Mouse (Mus musculus): ENCODE measurements around the gene Cuedc1. TPM values are rescaled to one million over a fixed set of nuclear protein-coding genes. Genes with fewer than 3 reads are reported as not detected.

The Cuedc1 gene
- total RNA-seq, 2 experiments from 2014 or later = 32.4 to 43.1 TPM

DNA sequence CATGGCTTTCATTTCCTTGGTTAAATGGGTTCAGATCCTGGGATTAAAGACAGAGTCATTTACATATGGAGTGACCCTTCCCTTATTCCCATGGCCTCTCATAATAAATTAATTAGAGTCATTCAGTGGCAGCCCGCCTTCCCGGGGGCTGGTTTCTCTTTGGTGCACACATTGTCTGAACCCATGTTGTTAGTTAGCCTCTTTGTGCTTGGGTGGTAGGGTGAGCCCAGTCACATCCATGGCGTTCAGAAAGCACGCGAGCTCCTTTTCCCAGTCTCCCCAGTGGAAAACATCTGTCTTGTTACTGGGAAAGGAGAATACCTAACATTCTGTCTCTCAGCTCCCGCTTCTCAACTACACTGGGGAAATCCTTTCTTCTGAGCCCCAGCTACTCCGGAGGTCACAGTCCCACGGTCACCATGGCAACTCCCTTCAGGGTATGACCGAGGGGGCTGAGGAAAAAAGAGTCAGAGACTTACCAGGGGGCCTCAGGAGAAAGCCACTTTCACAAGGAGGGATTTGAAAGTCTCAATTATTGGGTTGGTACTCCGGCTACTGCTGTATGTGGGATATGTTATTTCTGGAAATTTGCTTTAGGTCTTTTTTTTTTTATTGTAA lies 143.0 kb downstream of the Cuedc1 start:
- DNase-seq = no peak

GRCm38 (mm10) chr11:88241468-88242301 lies 143.8 kb downstream of the Cuedc1 start:
- no peak for DNase-seq

Other genes with a start within 250 kb of the Cuedc1 start
- gene Mks1, start 244.8 kb upstream of the Cuedc1 start, total RNA-seq (2021) = 10 to 100 TPM in 1 of 2 experiments, 1 to 10 TPM in 1; 9.1 to 12.8 TPM
- gene Epx, start 222.5 kb upstream of the Cuedc1 start, total RNA-seq (2021) = 1 to 10 TPM in 1 of 2 experiments, under 1 TPM in 1; 0.87 to 1.5 TPM
- gene Olfr462, start 205.8 kb upstream of the Cuedc1 start, total RNA-seq (2021) = not detected
- not detected for gene Olfr463, start 200.7 kb upstream of the Cuedc1 start, total RNA-seq (2021)
- gene Olfr464, start 177.1 kb upstream of the Cuedc1 start, total RNA-seq (2021) = not detected
- 100 to 1,000 TPM; 124 to 136 TPM for gene Dynll2, start 110.5 kb upstream of the Cuedc1 start, total RNA-seq (2021)
- 100 to 1,000 TPM; 198 to 256 TPM for gene Srsf1, start 50.7 kb upstream of the Cuedc1 start, total RNA-seq (2021)
- 10 to 100 TPM; 37.8 to 41.3 TPM for gene Vezf1, start 29.8 kb upstream of the Cuedc1 start, total RNA-seq (2021)
- 100 to 1,000 TPM; 175 to 192 TPM for gene Mrps23, start 106.3 kb downstream of the Cuedc1 start, total RNA-seq (2021)
- not detected for gene Ccdc182, start 196.0 kb downstream of the Cuedc1 start, total RNA-seq (2021)